In the genomic region with DNA sequence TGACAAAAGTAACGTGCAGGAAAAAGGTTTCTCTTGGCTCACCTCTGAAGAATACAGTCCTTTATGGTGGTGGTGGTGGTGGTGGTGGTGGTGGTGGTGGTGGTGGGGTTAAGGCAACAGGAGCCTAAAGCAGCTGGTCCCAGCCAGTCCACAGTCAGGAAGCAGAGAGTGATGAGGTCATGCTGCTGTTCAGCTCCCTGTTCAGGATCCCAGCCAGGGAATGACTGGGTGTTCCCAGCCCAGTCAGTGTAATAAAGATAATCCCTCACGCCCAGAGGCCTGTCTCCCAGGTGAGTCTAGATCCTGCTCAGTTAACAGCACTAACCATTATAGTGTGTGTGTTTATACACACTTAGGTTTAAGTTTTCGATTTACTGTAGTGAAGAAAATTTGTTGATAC, we compare ENCODE assay signal across 19 mouse cellular contexts. TPM values are rescaled to one million over a fixed set of nuclear protein-coding genes. Genes with fewer than 3 reads are reported as not detected.
A peak's percentile ranks its signal among the peaks of the same experiment; 100 is the strongest.
DNase-seq lines count a peak whose midpoint lies in the region; ATAC-seq and TF ChIP-seq lines count a peak whose summit lies in the region.
"Had no signal": no experiment of that assay in that cellular context is flagged by ENCODE, and none has a peak within 500 bp of the region (broad histone marks: within the 10 kb centered on the region; RNA-seq: fewer than 3 reads in every experiment).

No protein-coding gene starts in this region.

- no peak for TF ChIP-seq EP300 in heart, adult 2 months (IDR thresholded peaks at IDR 0.05; ENCODE audit: insufficient read depth, low read depth, low read length)

- no peak for TF ChIP-seq CTCF in heart, adult 2 months (IDR thresholded peaks at IDR 0.05)

- H3K27me3 ChIP-seq in heart, adult 2 months (ENCODE audit: control insufficient read depth, insufficient read depth, low read length): no peaks in the 10 kb centered on the region
- no peaks in the 10 kb centered on the region for H3K27me3 ChIP-seq in kidney, embryonic 16.5 days (ENCODE audit: insufficient read depth, low read length)
- no peaks in the 10 kb centered on the region for H3K27me3 ChIP-seq in intestine, embryonic 15.5 days (replicated peaks)
- H3K27me3 ChIP-seq: forebrain, embryonic 13.5 days; hindbrain, embryonic 13.5 days; limb, embryonic 15.5 days; lung, embryonic 15.5 days had no signal

- H3K4me1 ChIP-seq in heart, adult 2 months (ENCODE audit: control insufficient read depth, insufficient read depth, low read length): peaks cover 30% of the 10 kb centered on the region
- peaks cover 24% of the 10 kb centered on the region for H3K4me1 ChIP-seq in kidney, embryonic 16.5 days (ENCODE audit: insufficient read depth, low read length)
- H3K4me1 ChIP-seq in intestine, embryonic 15.5 days (replicated peaks): peaks cover 16% of the 10 kb centered on the region

- H3K9me3 ChIP-seq in kidney, embryonic 16.5 days (ENCODE audit: low read length): no peaks in the 10 kb centered on the region
- no peaks in the 10 kb centered on the region for H3K9me3 ChIP-seq in intestine, embryonic 15.5 days
- H3K9me3 ChIP-seq: forebrain, embryonic 13.5 days; heart, embryonic 10.5 days; hindbrain, embryonic 13.5 days; limb, embryonic 15.5 days; lung, embryonic 15.5 days; midbrain, embryonic 10.5 days had no signal

- no peak for DNase-seq in heart, adult 2 months
- DNase-seq in heart, postnatal 14 days: no peak
- peak; percentile 48 for DNase-seq in kidney, postnatal 36 days
- DNase-seq in 3T3-L1 (ENCODE audit: low read depth, low spot score): peak; percentile 62
- no peak for DNase-seq in thymus, postnatal 4 days
- DNase-seq in urinary bladder, postnatal 36 days (ENCODE audit: low spot score in 2 of 2): no peak
- DNase-seq: B cell, adult 2 months; cerebellum, adult 9-11 months; gastrocnemius, postnatal 10 days; right cerebral cortex, postnatal 4 days had no signal

- H3K36me3 ChIP-seq in heart, adult 2 months (ENCODE audit: control insufficient read depth, insufficient read depth, low read length): peaks cover 46% of the 10 kb centered on the region
- H3K36me3 ChIP-seq in kidney, embryonic 16.5 days (ENCODE audit: insufficient read depth, low read length): no peaks in the 10 kb centered on the region
- H3K36me3 ChIP-seq in intestine, embryonic 15.5 days: no peaks in the 10 kb centered on the region
- H3K36me3 ChIP-seq: hindbrain, embryonic 13.5 days; midbrain, embryonic 10.5 days had no signal

- intact Hi-C loops in heart, adult 2 months (cut with DNase I): no loop called here
- intact Hi-C loops in heart, postnatal 14 days (cut with DNase I): no loop called here

- 55% methylated on average over 3 of the region's 3 CpGs for WGBS in heart, adult 2 months
- WGBS in kidney, embryonic 16.5 days: 83% methylated on average over 3 of the region's 3 CpGs
- 71% methylated on average over 3 of the region's 3 CpGs for WGBS in intestine, embryonic 15.5 days

- no peak for TF ChIP-seq POLR2A in heart, adult 2 months (IDR thresholded peaks at IDR 0.05; ENCODE audit: insufficient read depth, low read depth, low read length)

- H3K4me2 ChIP-seq in kidney, embryonic 16.5 days (replicated peaks; ENCODE audit: low read depth, low read length): no peak overlapping the region
- H3K4me2 ChIP-seq in intestine, embryonic 15.5 days (replicated peaks): no peak overlapping the region
- H3K4me2 ChIP-seq: forebrain, embryonic 13.5 days; hindbrain, embryonic 13.5 days; limb, embryonic 15.5 days; lung, embryonic 15.5 days had no signal

- H3K4me3 ChIP-seq in heart, adult 2 months: no peak overlapping the region
- no peak overlapping the region for H3K4me3 ChIP-seq in kidney, embryonic 16.5 days (ENCODE audit: low read length)
- H3K4me3 ChIP-seq in intestine, embryonic 15.5 days (replicated peaks): no peak overlapping the region
- H3K4me3 ChIP-seq: forebrain, embryonic 13.5 days; heart, embryonic 10.5 days; hindbrain, embryonic 13.5 days; limb, embryonic 15.5 days; lung, embryonic 15.5 days; midbrain, embryonic 10.5 days had no signal

- H3K9ac ChIP-seq in heart, adult 2 months (ENCODE audit: low read depth, low read length): no peak overlapping the region
- no peak overlapping the region for H3K9ac ChIP-seq in kidney, embryonic 16.5 days (replicated peaks; ENCODE audit: low read length)
- no peak overlapping the region for H3K9ac ChIP-seq in intestine, embryonic 15.5 days
- H3K9ac ChIP-seq: forebrain, embryonic 13.5 days; hindbrain, embryonic 13.5 days; limb, embryonic 15.5 days; lung, embryonic 15.5 days had no signal

- ATAC-seq in kidney, embryonic 16.5 days (ENCODE audit: low FRiP score, low TSS enrichment): no peak
- peak; percentile 68 for ATAC-seq in intestine, embryonic 15.5 days
- ATAC-seq: forebrain, embryonic 13.5 days had no signal

- peak overlapping the region; percentile 52 for H3K27ac ChIP-seq in heart, adult 2 months
- H3K27ac ChIP-seq in kidney, embryonic 16.5 days (ENCODE audit: low read length): no peak overlapping the region
- no peak overlapping the region for H3K27ac ChIP-seq in intestine, embryonic 15.5 days
- H3K27ac ChIP-seq: forebrain, embryonic 13.5 days; heart, embryonic 10.5 days; hindbrain, embryonic 13.5 days; kidney, postnatal 0 days; limb, embryonic 15.5 days; lung, embryonic 15.5 days; midbrain, embryonic 10.5 days had no signal

- H3K79me2 ChIP-seq in heart, adult 2 months (replicated peaks; ENCODE audit: control insufficient read depth, insufficient read depth, low read length): peaks cover 10% of the 10 kb centered on the region

RNA-seq across cellular contexts. Expression of a gene that starts 10.6 kb away (rescaled TPM):
- total RNA-seq in heart, adult 2 months (2021): 10 to 100 TPM; 50.1 to 52.8 TPM
- 51.3 and 95.3 TPM in 2 replicates for polyA plus RNA-seq in heart, adult 2 months (2012; rRNA removed)
- 10 to 100 TPM; 51.2 to 51.4 TPM for total RNA-seq in heart, postnatal 14 days (2021)
- 42.6 and 44.3 TPM in 2 replicates for polyA plus RNA-seq in kidney, embryonic 16.5 days (2015; fragmentation: Nextera tagmentation; extraction: Ambion mirVana)
- 42.4 and 45.5 TPM in 2 replicates for polyA plus RNA-seq in intestine, embryonic 15.5 days (2015; fragmentation: Nextera tagmentation; extraction: Ambion mirVana)

RNA-seq across cellular contexts. Expression of a gene that starts 11.7 kb away (rescaled TPM):
- total RNA-seq in heart, adult 2 months (2021): under 1 TPM; 0.26 to 0.70 TPM
- 0.73 and 1.3 TPM in 2 replicates for polyA plus RNA-seq in heart, adult 2 months (2012; rRNA removed)
- total RNA-seq in heart, postnatal 14 days (2021): under 1 TPM; 0.59 to 0.62 TPM
- polyA plus RNA-seq in kidney, embryonic 16.5 days (2015; fragmentation: Nextera tagmentation; extraction: Ambion mirVana): 0.46 and 0.53 TPM in 2 replicates
- polyA plus RNA-seq in intestine, embryonic 15.5 days (2015; fragmentation: Nextera tagmentation; extraction: Ambion mirVana): 0.11 and 0.20 TPM in 2 replicates

RNA-seq across cellular contexts. Expression of a gene that starts 24.1 kb away (rescaled TPM):
- under 1 TPM in 1 of 2 experiments, not detected in 1; 0.52 TPM for total RNA-seq in heart, adult 2 months (2021)
- 0.27 TPM in 1 of 2 replicates, not detected in the other for polyA plus RNA-seq in heart, adult 2 months (2012; rRNA removed)
- 1 to 10 TPM in 1 of 2 experiments, under 1 TPM in 1; 0.98 to 1.4 TPM for total RNA-seq in heart, postnatal 14 days (2021)
- polyA plus RNA-seq in kidney, embryonic 16.5 days (2015; fragmentation: Nextera tagmentation; extraction: Ambion mirVana): 1.8 and 4.2 TPM in 2 replicates
- polyA plus RNA-seq in intestine, embryonic 15.5 days (2015; fragmentation: Nextera tagmentation; extraction: Ambion mirVana): 2.1 and 2.4 TPM in 2 replicates

Comparison
In these comparisons a context has a peak if more than half of its experiments do, and no peak if none do; other contexts are left out.
1. DNase-seq: peak in kidney, postnatal 36 days (2 of 2) and 3T3-L1 (single experiment); none in heart, adult 2 months (0 of 2), heart, postnatal 14 days (0 of 2), thymus, postnatal 4 days (single experiment) and urinary bladder, postnatal 36 days (0 of 2).